Mouse (Mus musculus) megakaryocyte, embryonic 14.5 days (primary cell): ENCODE measurements around the gene Hoxb5.

ENCODE experiments used
- FLI1 ChIP-seq: IDR thresholded peaks from 2 replicates; pipeline ENCODE4 v1.6.1; 2012; ENCODE audit warnings: low read length, inconsistent platforms, mixed read lengths
- GATA1 ChIP-seq: IDR thresholded peaks from 3 replicates; pipeline ENCODE4 v1.6.1; 2012; ENCODE audit warnings: mixed read lengths, low read length, inconsistent platforms, borderline replicate concordance

DNA sequence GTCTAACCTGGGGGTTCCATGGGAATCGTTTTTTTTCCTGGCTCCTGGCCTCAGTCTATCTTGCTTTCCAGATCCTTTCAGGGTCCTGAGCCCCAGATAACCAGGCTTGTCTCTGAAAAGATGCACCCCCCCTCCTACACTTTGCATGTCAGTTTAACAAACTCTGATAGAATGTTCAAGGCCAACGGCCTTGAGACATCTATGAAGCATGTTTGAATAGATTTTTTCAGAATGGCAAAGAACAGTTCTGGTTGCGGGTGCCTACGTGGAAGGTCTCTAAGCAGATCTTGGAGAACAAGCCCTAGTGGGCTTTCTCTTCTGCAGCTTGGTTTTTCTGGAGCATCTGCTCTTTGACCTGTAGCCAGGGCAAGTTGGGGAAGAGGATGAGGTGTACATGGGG, 5.6 kb downstream of the Hoxb5 start:
- TF ChIP-seq GATA1: no peak
- no peak for TF ChIP-seq FLI1
